Mouse (Mus musculus): ENCODE measurements at regions not wholly inside any gene's neighbourhood (a gene's known extent, or its start where the extent isn't known, plus 50 kb on each side); places are given as distances from the start of the nearest gene placed in this dataset.

- Histone ChIP-seq H3K4me2 (replicated peaks) (no peak overlapping the region), H3K27ac (no peak overlapping the region), H3K27me3 (no peaks in the 10 kb centered on the region), H3K4me3 (replicated peaks) (no peak overlapping the region), H3K9me3 (no peaks in the 10 kb centered on the region), H3K36me3 (no peaks in the 10 kb centered on the region), H3K9ac (replicated peaks) (no peak overlapping the region), H3K4me1 (replicated peaks) (no peaks in the 10 kb centered on the region)
- ATAC-seq: no peak
- 81% methylated on average over 5 of the region's 5 CpGs for WGBS
Observed at GRCm38 (mm10) chr3:38250552-38250951, 234.1 kb downstream of the Ankrd50 start.

- no peak overlapping the region for H3K9ac ChIP-seq (replicated peaks)
- no peak for ATAC-seq
- 80% methylated on average over 1 of the region's 1 CpGs for WGBS
- H3K36me3 ChIP-seq: no peaks in the 10 kb centered on the region
- no peaks in the 10 kb centered on the region for H3K4me1 ChIP-seq (replicated peaks)
- no peak overlapping the region for H3K4me3 ChIP-seq (replicated peaks)
- H3K27ac ChIP-seq: no peak overlapping the region
- H3K9me3 ChIP-seq: no peaks in the 10 kb centered on the region
- no peak overlapping the region for H3K4me2 ChIP-seq (replicated peaks)
- no peaks in the 10 kb centered on the region for H3K27me3 ChIP-seq
Observed at GRCm38 (mm10) chr3:38248941-38249340, 235.7 kb downstream of the Ankrd50 start.

- H3K4me1 ChIP-seq (replicated peaks): no peaks in the 10 kb centered on the region
- 95% methylated on average over 2 of the region's 2 CpGs for WGBS
- no peaks in the 10 kb centered on the region for H3K36me3 ChIP-seq
- H3K9ac ChIP-seq (replicated peaks): no peak overlapping the region
- ATAC-seq: no peak
- H3K9me3 ChIP-seq: 0 out of 2 replicates have a peak, but pooled peaks cover 2% of the 10 kb centered on the region
- H3K27ac ChIP-seq: no peak overlapping the region
- H3K4me2 ChIP-seq (replicated peaks): no peak overlapping the region
- no peak overlapping the region for H3K4me3 ChIP-seq (replicated peaks)
- H3K27me3 ChIP-seq: no peaks in the 10 kb centered on the region
Observed at GRCm38 (mm10) chr3:38246439-38246838, 238.2 kb downstream of the Ankrd50 start.

GRCm38 (mm10) chr3:38243209-38243608 is 241.4 kb downstream of the Ankrd50 start:
- Histone ChIP-seq H3K27ac (no peak overlapping the region), H3K9ac (replicated peaks) (no peak overlapping the region), H3K4me2 (replicated peaks) (no peak overlapping the region), H3K27me3 (no peaks in the 10 kb centered on the region), H3K9me3 (0 out of 2 replicates have a peak, but pooled peaks cover 2% of the 10 kb centered on the region), H3K36me3 (no peaks in the 10 kb centered on the region), H3K4me1 (replicated peaks) (no peaks in the 10 kb centered on the region), H3K4me3 (replicated peaks) (no peak overlapping the region)
- no peak for ATAC-seq
- 93% methylated on average over 3 of the region's 3 CpGs for WGBS

- Histone ChIP-seq H3K36me3 (no peaks in the 10 kb centered on the region), H3K4me2 (replicated peaks) (no peak overlapping the region), H3K27ac (no peak overlapping the region), H3K9me3 (no peaks in the 10 kb centered on the region), H3K4me1 (replicated peaks) (peaks cover 17% of the 10 kb centered on the region), H3K27me3 (no peaks in the 10 kb centered on the region), H3K9ac (replicated peaks) (no peak overlapping the region), H3K4me3 (replicated peaks) (no peak overlapping the region)
- 80% methylated on average over 2 of the region's 2 CpGs for WGBS
- ATAC-seq: no peak
Observed at GRCm38 (mm10) chr3:38237616-38238015, 247.0 kb downstream of the Ankrd50 start.

- Histone ChIP-seq H3K27me3 (no peaks in the 10 kb centered on the region), H3K27ac (no peak overlapping the region), H3K4me2 (replicated peaks) (no peak overlapping the region), H3K36me3 (no peaks in the 10 kb centered on the region), H3K4me3 (replicated peaks) (no peak overlapping the region), H3K4me1 (replicated peaks) (peaks cover 35% of the 10 kb centered on the region), H3K9ac (replicated peaks) (no peak overlapping the region), H3K9me3 (no peaks in the 10 kb centered on the region)
- WGBS: 91% methylated on average over 9 of the region's 9 CpGs
- ATAC-seq: no peak
Observed at GRCm38 (mm10) chr3:38235736-38236083, 248.9 kb downstream of the Ankrd50 start.

- Histone ChIP-seq H3K4me1 (replicated peaks) (peaks cover 36% of the 10 kb centered on the region), H3K36me3 (no peaks in the 10 kb centered on the region), H3K27me3 (no peaks in the 10 kb centered on the region), H3K4me2 (replicated peaks) (no peak overlapping the region), H3K4me3 (replicated peaks) (no peak overlapping the region), H3K9ac (replicated peaks) (no peak overlapping the region), H3K27ac (no peak overlapping the region), H3K9me3 (no peaks in the 10 kb centered on the region)
- ATAC-seq: no peak
- WGBS: 80% methylated on average over 18 of the region's 18 CpGs
Observed at GRCm38 (mm10) chr3:38235033-38235735, 249.5 kb downstream of the Ankrd50 start.

- Histone ChIP-seq H3K27ac (no peak overlapping the region), H3K9ac (replicated peaks) (no peak overlapping the region), H3K4me2 (replicated peaks) (no peak overlapping the region), H3K4me3 (replicated peaks) (no peak overlapping the region), H3K9me3 (no peaks in the 10 kb centered on the region), H3K4me1 (replicated peaks) (peaks cover 39% of the 10 kb centered on the region), H3K36me3 (no peaks in the 10 kb centered on the region), H3K27me3 (no peaks in the 10 kb centered on the region)
- 80% methylated on average over 4 of the region's 4 CpGs for WGBS
- no peak for ATAC-seq
Observed at GRCm38 (mm10) chr3:38234534-38234933, 250.1 kb downstream of the Ankrd50 start.

- WGBS: 49% methylated on average over 2 of the region's 2 CpGs
- Histone ChIP-seq H3K9ac (replicated peaks) (no peak overlapping the region), H3K36me3 (no peaks in the 10 kb centered on the region), H3K27ac (no peak overlapping the region), H3K4me2 (replicated peaks) (no peak overlapping the region), H3K9me3 (no peaks in the 10 kb centered on the region), H3K4me1 (replicated peaks) (peaks cover 44% of the 10 kb centered on the region), H3K27me3 (no peaks in the 10 kb centered on the region), H3K4me3 (replicated peaks) (no peak overlapping the region)
- no peak for ATAC-seq
Observed at GRCm38 (mm10) chr3:38234006-38234405, 250.6 kb downstream of the Ankrd50 start.

GRCm38 (mm10) chr3:38233091-38233490 is 251.6 kb downstream of the Ankrd50 start:
- ATAC-seq: no peak
- H3K9ac ChIP-seq (replicated peaks): no peak overlapping the region
- H3K4me2 ChIP-seq (replicated peaks): no peak overlapping the region
- H3K9me3 ChIP-seq: no peaks in the 10 kb centered on the region
- H3K4me3 ChIP-seq (replicated peaks): no peak overlapping the region
- H3K36me3 ChIP-seq: no peaks in the 10 kb centered on the region
- no peaks in the 10 kb centered on the region for H3K27me3 ChIP-seq
- peaks cover 47% of the 10 kb centered on the region for H3K4me1 ChIP-seq (replicated peaks)
- WGBS: 79% methylated on average over 3 of the region's 3 CpGs
- H3K27ac ChIP-seq: no peak overlapping the region

GRCm38 (mm10) chr3:38232111-38233076 is 252.2 kb downstream of the Ankrd50 start:
- ATAC-seq: peak; percentile 94
- no peaks in the 10 kb centered on the region for H3K36me3 ChIP-seq
- H3K27ac ChIP-seq: peak overlapping the region; percentile 65
- H3K9me3 ChIP-seq: no peaks in the 10 kb centered on the region
- H3K27me3 ChIP-seq: no peaks in the 10 kb centered on the region
- WGBS: 31% methylated on average over 15 of the region's 15 CpGs
- no peak overlapping the region for H3K9ac ChIP-seq (replicated peaks)
- no peak overlapping the region for H3K4me3 ChIP-seq (replicated peaks)
- H3K4me2 ChIP-seq (replicated peaks): peak overlapping the region; percentile 36
- H3K4me1 ChIP-seq (replicated peaks): peaks cover 47% of the 10 kb centered on the region

GRCm38 (mm10) chr3:38231506-38231905 is 253.1 kb downstream of the Ankrd50 start:
- ATAC-seq: no peak
- 73% methylated on average over 3 of the region's 3 CpGs for WGBS

More at GRCm38 (mm10) chr3:38231506-38231905, 253.1 kb downstream of the Ankrd50 start:
- Histone ChIP-seq H3K4me1 (replicated peaks) (peaks cover 47% of the 10 kb centered on the region), H3K27me3 (no peaks in the 10 kb centered on the region), H3K9me3 (no peaks in the 10 kb centered on the region), H3K36me3 (no peaks in the 10 kb centered on the region), H3K27ac (peak overlapping the region; percentile 65), H3K4me3 (replicated peaks) (no peak overlapping the region), H3K9ac (replicated peaks) (no peak overlapping the region), H3K4me2 (replicated peaks) (no peak overlapping the region)

All from midbrain, embryonic 13.5 days (tissue).